Comparison of ENCODE assay signal across 12 mouse cellular contexts in genomic region chr10:98417807-98418743, GRCm38 (mm10).
DNase-seq lines count a peak whose midpoint lies in the region; ATAC-seq and TF ChIP-seq lines count a peak whose summit lies in the region.
"Had no signal": no experiment of that assay in that cellular context is flagged by ENCODE, and none has a peak within 500 bp of the region (broad histone marks: within the 10 kb centered on the region; RNA-seq: fewer than 3 reads in every experiment).

No protein-coding gene starts in this region.

- H3K9ac ChIP-seq in neural tube, embryonic 11.5 days (ENCODE audit: low read length), result no peak overlapping the region; the same call in 1 of the 2 replicates
- H3K9ac ChIP-seq in hindbrain, postnatal 0 days (replicated peaks; ENCODE audit: low read length), result no peak overlapping the region

- H3K9me3 ChIP-seq in neural tube, embryonic 11.5 days (ENCODE audit: control insufficient read depth, low read length), result no peaks in the 10 kb centered on the region
- H3K9me3 ChIP-seq in hindbrain, postnatal 0 days (ENCODE audit: low read length), result no peaks in the 10 kb centered on the region
- H3K9me3 ChIP-seq in heart, embryonic 10.5 days, result no peaks in the 10 kb centered on the region
- H3K9me3 ChIP-seq: megakaryocyte, embryonic 14.5 days had no signal

- no peaks in the 10 kb centered on the region for H3K4me1 ChIP-seq in neural tube, embryonic 11.5 days (ENCODE audit: control insufficient read depth, insufficient read depth, low read length)
- no peaks in the 10 kb centered on the region for H3K4me1 ChIP-seq in hindbrain, postnatal 0 days (ENCODE audit: insufficient read depth, low read length)
- H3K4me1 ChIP-seq in heart, embryonic 10.5 days, result no peaks in the 10 kb centered on the region
- H3K4me1 ChIP-seq: megakaryocyte, embryonic 14.5 days had no signal

- DNase-seq in neural tube, embryonic 11.5 days (ENCODE audit: low spot score), result peak; percentile 45
- no peak for DNase-seq in neural tube, embryonic 10.5 days (ENCODE audit: extremely low spot score, low spot score)
- peak; percentile 13 to 15 for DNase-seq in cerebellum, postnatal 14 days
- DNase-seq in hindbrain, postnatal 0 days (ENCODE audit: low spot score), result peak; percentile 32
- no peak for DNase-seq in heart, embryonic 10.5 days (ENCODE audit: low spot score)
- DNase-seq in left cerebral cortex, adult 11 months (ENCODE audit: low spot score), result no peak
- no peak for DNase-seq in kidney, adult 8-10 months
- DNase-seq: liver; right cerebral cortex, postnatal 25 days had no signal

- 0 out of 2 replicates have a peak overlapping the region, but pooled peaks have one; percentile 14 for H3K27ac ChIP-seq in neural tube, embryonic 11.5 days (ENCODE audit: low read depth, low read length)
- no peak overlapping the region for H3K27ac ChIP-seq in hindbrain, postnatal 0 days
- H3K27ac ChIP-seq in heart, embryonic 10.5 days, result no peak overlapping the region

- no peak overlapping the region for H3K4me2 ChIP-seq in neural tube, embryonic 11.5 days (ENCODE audit: low read depth)
- H3K4me2 ChIP-seq in hindbrain, postnatal 0 days (ENCODE audit: low read depth, low read length), result peak overlapping the region; percentile 11; the same call in 1 of the 2 replicates

- ATAC-seq in neural tube, embryonic 11.5 days (ENCODE audit: insufficient read depth, low FRiP score, low TSS enrichment), result peak; percentile 86
- peak; percentile 47 for ATAC-seq in hindbrain, postnatal 0 days
- ATAC-seq: activated CD4-positive, CD25-positive, alpha-beta regulatory T cell, adult 4 months; inflammation-experienced regulatory T-cells, adult 6 months had no signal

- no peaks in the 10 kb centered on the region for H3K27me3 ChIP-seq in neural tube, embryonic 11.5 days (ENCODE audit: control insufficient read depth, insufficient read depth, low read length)
- no peaks in the 10 kb centered on the region for H3K27me3 ChIP-seq in hindbrain, postnatal 0 days (ENCODE audit: insufficient read depth, low read length)
- no peaks in the 10 kb centered on the region for H3K27me3 ChIP-seq in heart, embryonic 10.5 days (ENCODE audit: insufficient read depth, poor library complexity, severe bottlenecking)
- H3K27me3 ChIP-seq: megakaryocyte, embryonic 14.5 days had no signal

- TF ChIP-seq CTCF in hindbrain, postnatal 0 days (IDR thresholded peaks at IDR 0.05; ENCODE audit: low read depth), result no peak

- H3K36me3 ChIP-seq in neural tube, embryonic 11.5 days (ENCODE audit: control insufficient read depth, insufficient read depth, low read length), result no peaks in the 10 kb centered on the region
- no peaks in the 10 kb centered on the region for H3K36me3 ChIP-seq in hindbrain, postnatal 0 days (ENCODE audit: insufficient read depth, low read length)
- H3K36me3 ChIP-seq in heart, embryonic 10.5 days, result no peaks in the 10 kb centered on the region

- no peak overlapping the region for H3K4me3 ChIP-seq in neural tube, embryonic 11.5 days (ENCODE audit: low read depth, low read length)
- no peak overlapping the region for H3K4me3 ChIP-seq in hindbrain, postnatal 0 days (ENCODE audit: low read length)
- H3K4me3 ChIP-seq in heart, embryonic 10.5 days, result no peak overlapping the region
- H3K4me3 ChIP-seq: megakaryocyte, embryonic 14.5 days had no signal

- 62% methylated on average over 16 of the region's 17 CpGs for WGBS in neural tube, embryonic 11.5 days
- 57% methylated on average over 16 of the region's 17 CpGs for WGBS in hindbrain, postnatal 0 days
- WGBS in heart, embryonic 10.5 days, result 71% methylated on average over 16 of the region's 17 CpGs

Comparison
In these comparisons a context has a peak if more than half of its experiments do, and no peak if none do; other contexts are left out.
1. DNase-seq: peak in neural tube, embryonic 11.5 days (single experiment), cerebellum, postnatal 14 days (2 of 2) and hindbrain, postnatal 0 days (single experiment); none in neural tube, embryonic 10.5 days (single experiment), heart, embryonic 10.5 days (single experiment), left cerebral cortex, adult 11 months (single experiment) and kidney, adult 8-10 months (0 of 2).